Mouse (Mus musculus) right cerebral cortex, postnatal 36 days (tissue): ENCODE measurements around the gene Ctrc.

Experiments
- DNase-seq, 2 experiments: peaks; one replicate each; pipeline ENCODE4 v3.0.0; 2022; ENCODE audit warnings: low spot score in 2 of 2, mixed read lengths in 1 of 2

The Ctrc gene

GRCm38 (mm10) chr4:141845999-141846398, at the start of gene Ctrc:
Gene Ctrc, minus strand, starts transcription at chr4:141846359.
- DNase-seq: no peak

GRCm38 (mm10) chr4:141895772-141896171, 49.6 kb upstream of the Ctrc start:
- peak in 1 of 2 experiments; percentile 50 for DNase-seq

GRCm38 (mm10) chr4:141893157-141893784, 47.1 kb upstream of the Ctrc start:
- no peak for DNase-seq

GRCm38 (mm10) chr4:141886385-141886968, 40.3 kb upstream of the Ctrc start:
- no peak for DNase-seq

GRCm38 (mm10) chr4:141885451-141885850, 39.3 kb upstream of the Ctrc start:
- DNase-seq: peak; percentile 65 to 80

- no peak for DNase-seq
These were observed 36.7 kb upstream of the Ctrc start for GRCm38 (mm10) chr4:141882858-141883257.

GRCm38 (mm10) chr4:141881950-141882349, 35.8 kb upstream of the Ctrc start:
- DNase-seq: no peak

- DNase-seq: no peak
These were observed 35.2 kb upstream of the Ctrc start for GRCm38 (mm10) chr4:141881289-141881914.

GRCm38 (mm10) chr4:141879875-141880274, 33.7 kb upstream of the Ctrc start:
- DNase-seq: no peak

GRCm38 (mm10) chr4:141879074-141879473, 32.9 kb upstream of the Ctrc start:
- no peak for DNase-seq

- no peak for DNase-seq
These were observed 32.5 kb upstream of the Ctrc start for GRCm38 (mm10) chr4:141878621-141879020.

- no peak for DNase-seq
These were observed 29.4 kb upstream of the Ctrc start for GRCm38 (mm10) chr4:141875481-141876108.

- peak; percentile 67 to 69 for DNase-seq
These were observed 28.7 kb upstream of the Ctrc start, which contains the start of gene Efhd2 for GRCm38 (mm10) chr4:141874601-141875460. Gene Efhd2, minus strand, starts transcription at chr4:141874920.

GRCm38 (mm10) chr4:141874111-141874600, 28.0 kb upstream of the Ctrc start:
- no peak for DNase-seq

- DNase-seq: no peak
These were observed 26.8 kb upstream of the Ctrc start for GRCm38 (mm10) chr4:141872977-141873376.

- peak; percentile 67 to 69 for DNase-seq
These were observed 25.8 kb upstream of the Ctrc start for GRCm38 (mm10) chr4:141871909-141872308.

GRCm38 (mm10) chr4:141871333-141871725, 25.2 kb upstream of the Ctrc start:
- no peak for DNase-seq

- DNase-seq: no peak
These were observed 24.6 kb upstream of the Ctrc start for GRCm38 (mm10) chr4:141870666-141871332.

- no peak for DNase-seq
These were observed 23.5 kb upstream of the Ctrc start for GRCm38 (mm10) chr4:141869436-141870215.

- DNase-seq: no peak
These were observed 21.9 kb upstream of the Ctrc start for GRCm38 (mm10) chr4:141868051-141868450.
